Mouse (Mus musculus) heart, embryonic 12.5 days (tissue): ENCODE measurements at regions not wholly inside any gene's neighbourhood (a gene's known extent, or its start where the extent isn't known, plus 50 kb on each side); places are given as distances from the start of the nearest gene placed in this dataset.

Source experiments
- ATAC-seq: fragments of 200-750 bp; cut with Nextera tagmentation; 2 replicates; pipeline ENCODE4 v1.8.0; 2017; ENCODE audit warnings: moderate TSS enrichment, moderate library complexity; ENCODE audit not compliant: insufficient number of reproducible peaks, low FRiP score
- H3K27ac ChIP-seq: fragments of 300-500 bp; sonication (generic); 2 replicates; pipeline ENCODE4 v1.5.1; 2016; ENCODE audit warnings: mild to moderate bottlenecking, moderate library complexity; ENCODE audit not compliant: poor library complexity, severe bottlenecking
- H3K27me3 ChIP-seq: fragments of 300-500 bp; sonication (generic); replicated peaks from 2 replicates; pipeline ENCODE4 v1.6.1; 2016; ENCODE audit warnings: mild to moderate bottlenecking, moderate library complexity
- H3K36me3 ChIP-seq: fragments of 300-500 bp; sonication (generic); 2 replicates; pipeline ENCODE4 v1.6.1; 2016; ENCODE audit warnings: mild to moderate bottlenecking, moderate library complexity
- H3K4me1 ChIP-seq: fragments of 300-500 bp; sonication (generic); replicated peaks from 2 replicates; pipeline ENCODE4 v1.6.1; 2016; ENCODE audit warnings: mild to moderate bottlenecking
- H3K4me2 ChIP-seq: fragments of 300-500 bp; sonication (generic); 2 replicates; pipeline ENCODE4 v1.6.1; 2016; ENCODE audit warnings: mild to moderate bottlenecking, moderate library complexity
- H3K4me3 ChIP-seq: fragments of 300-500 bp; sonication (generic); 2 replicates; pipeline ENCODE4 v1.5.1; 2016; ENCODE audit warnings: mild to moderate bottlenecking
- H3K9ac ChIP-seq: fragments of 300-500 bp; sonication (generic); 2 replicates; pipeline ENCODE4 v1.6.1; 2016; ENCODE audit warnings: mild to moderate bottlenecking, moderate library complexity
- H3K9me3 ChIP-seq: fragments of 300-500 bp; sonication (generic); replicated peaks from 2 replicates; pipeline ENCODE4 v1.6.1; 2016; ENCODE audit warnings: mild to moderate bottlenecking, moderate library complexity
- WGBS: fragments of 180-500 bp; shearing (Covaris S2); methylation state at CpG from one replicate; pipeline ENCODE4 v1.1.7; 2016; 5-methylcytosine and 5-hydroxymethylcytosine counted together

DNA sequence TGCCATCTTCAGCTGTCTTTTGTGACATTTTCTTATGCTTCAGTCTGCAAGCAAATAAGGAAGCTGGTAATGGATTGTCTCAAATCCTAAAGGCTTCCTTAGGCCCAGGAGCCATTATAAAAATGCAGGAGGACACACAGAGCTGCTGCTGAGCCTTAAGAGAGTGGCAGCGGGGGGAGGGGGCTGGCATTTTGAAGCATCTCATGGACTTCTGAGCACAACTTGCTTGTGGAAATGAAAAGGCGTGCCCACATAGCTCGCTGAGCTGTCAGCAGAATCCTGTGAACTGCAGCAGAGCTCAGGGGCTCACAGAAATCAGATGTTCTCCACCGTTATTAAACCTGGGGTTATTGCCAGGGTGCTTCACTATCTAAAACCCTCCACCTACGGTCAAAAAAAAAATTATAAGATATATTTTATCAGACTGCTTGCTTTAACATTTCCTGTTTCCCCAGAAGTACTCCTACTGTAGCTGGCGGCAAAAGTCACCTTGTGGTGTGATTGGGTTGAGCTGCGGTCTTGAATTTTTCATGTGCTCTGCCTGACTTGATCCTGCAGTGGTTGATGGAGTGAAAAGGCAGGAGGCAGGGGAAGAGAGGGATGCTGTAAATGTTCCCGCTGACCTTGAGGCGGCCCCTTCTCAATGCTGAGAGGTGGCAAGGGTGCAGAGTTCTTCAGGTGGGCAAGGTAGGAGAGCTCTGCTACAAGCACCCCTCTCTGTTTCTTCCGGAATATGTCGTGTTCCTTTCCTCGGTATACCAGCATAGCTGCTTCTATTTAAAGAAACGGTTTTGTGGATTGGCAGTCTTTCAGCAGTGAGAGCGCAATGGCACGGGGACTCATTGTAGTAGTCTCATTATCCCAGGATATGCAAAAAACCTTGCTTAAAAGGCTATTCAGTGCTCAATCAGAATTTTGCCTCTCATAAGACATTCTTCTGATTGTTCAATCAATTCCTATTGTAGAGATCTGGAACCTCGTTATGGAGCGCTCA lies 71.4 kb upstream of the Krr1 start:
- Histone ChIP-seq H3K4me3 (peak overlapping the region; percentile 17; the same call in 1 of the 2 replicates), H3K27me3 (no peaks in the 10 kb centered on the region), H3K9ac (no peak overlapping the region), H3K9me3 (no peaks in the 10 kb centered on the region), H3K4me2 (peak overlapping the region; percentile 55), H3K4me1 (peaks cover 16% of the 10 kb centered on the region), H3K27ac (peak overlapping the region; percentile 13; the same call in 1 of the 2 replicates), H3K36me3 (no peaks in the 10 kb centered on the region)
- ATAC-seq = no peak
- WGBS = 42% methylated on average over 17 of the region's 17 CpGs

DNA sequence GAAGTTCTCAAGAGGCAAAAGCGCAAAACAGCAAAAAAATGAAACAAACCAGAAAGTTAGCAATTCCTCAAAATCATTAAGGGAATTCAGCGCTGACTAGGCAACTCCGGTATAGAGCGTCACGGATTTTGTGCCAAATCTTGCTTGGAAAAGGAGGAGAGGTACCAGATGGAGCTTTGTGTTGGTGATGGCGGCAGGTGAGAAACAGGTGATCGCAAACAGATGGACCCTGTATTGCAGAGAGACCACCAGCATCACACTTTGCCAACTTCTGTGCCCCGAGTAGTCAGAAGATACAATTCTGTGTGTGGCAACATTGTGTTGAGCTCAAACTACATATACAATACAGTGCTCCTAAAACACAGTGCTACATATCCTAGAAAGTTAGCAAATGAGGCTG lies 68.5 kb upstream of the Krr1 start:
- no peaks in the 10 kb centered on the region for H3K36me3 ChIP-seq
- WGBS = 90% methylated on average over 8 of the region's 8 CpGs
- H3K27ac ChIP-seq = no peak overlapping the region
- H3K27me3 ChIP-seq = no peaks in the 10 kb centered on the region
- no peaks in the 10 kb centered on the region for H3K9me3 ChIP-seq
- H3K9ac ChIP-seq = no peak overlapping the region
- peaks cover 16% of the 10 kb centered on the region for H3K4me1 ChIP-seq
- H3K4me3 ChIP-seq = no peak overlapping the region
- no peak for ATAC-seq
- H3K4me2 ChIP-seq = no peak overlapping the region

DNA sequence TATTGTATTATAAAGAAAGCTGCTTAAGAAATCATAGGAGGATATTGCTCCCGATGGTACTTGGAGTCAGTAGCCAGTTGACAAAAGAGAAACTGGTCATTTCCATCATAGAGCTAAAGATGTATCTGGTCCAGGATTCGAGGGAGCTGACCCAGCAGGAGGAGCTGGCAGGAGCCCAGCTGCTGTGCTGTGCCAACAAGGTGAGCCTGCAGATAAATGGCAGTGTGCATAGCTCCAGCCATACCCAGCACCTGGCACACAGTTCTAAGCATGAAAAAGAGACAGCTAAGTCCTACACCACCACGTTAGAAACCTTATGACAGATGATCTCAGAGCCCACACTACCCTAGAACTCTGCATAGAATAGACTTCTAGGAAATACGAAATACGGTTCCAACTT lies 64.6 kb upstream of the Krr1 start:
- H3K4me3 ChIP-seq = no peak overlapping the region
- WGBS = 68% methylated on average over 5 of the region's 5 CpGs
- no peak overlapping the region for H3K27ac ChIP-seq
- no peak overlapping the region for H3K4me2 ChIP-seq
- 0 out of 2 replicates have a peak, but pooled peaks cover 4% of the 10 kb centered on the region for H3K9me3 ChIP-seq
- ATAC-seq = no peak
- H3K9ac ChIP-seq = no peak overlapping the region
- H3K27me3 ChIP-seq = no peaks in the 10 kb centered on the region
- H3K36me3 ChIP-seq = no peaks in the 10 kb centered on the region
- no peaks in the 10 kb centered on the region for H3K4me1 ChIP-seq

DNA sequence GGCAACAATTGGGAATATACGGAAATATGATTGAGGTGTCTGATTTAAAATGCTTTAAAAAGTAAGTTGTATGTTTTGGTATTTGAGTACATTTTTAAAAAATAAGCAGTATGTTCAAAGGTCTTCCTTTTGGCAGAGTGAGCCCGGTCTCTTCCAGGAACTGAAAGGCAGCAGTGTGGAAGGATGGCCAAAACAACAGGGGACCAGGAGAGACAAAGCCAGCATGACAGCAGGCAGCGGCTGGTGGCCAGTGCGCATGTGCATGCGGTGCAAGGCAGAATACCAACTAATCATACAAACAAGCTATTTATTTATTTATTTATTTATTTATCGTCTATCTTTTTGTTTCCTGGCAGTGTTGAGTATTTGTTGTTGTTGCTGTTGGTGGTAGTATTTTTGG lies 59.9 kb upstream of the Krr1 start:
- 88% methylated on average over 6 of the region's 6 CpGs for WGBS

DNA sequence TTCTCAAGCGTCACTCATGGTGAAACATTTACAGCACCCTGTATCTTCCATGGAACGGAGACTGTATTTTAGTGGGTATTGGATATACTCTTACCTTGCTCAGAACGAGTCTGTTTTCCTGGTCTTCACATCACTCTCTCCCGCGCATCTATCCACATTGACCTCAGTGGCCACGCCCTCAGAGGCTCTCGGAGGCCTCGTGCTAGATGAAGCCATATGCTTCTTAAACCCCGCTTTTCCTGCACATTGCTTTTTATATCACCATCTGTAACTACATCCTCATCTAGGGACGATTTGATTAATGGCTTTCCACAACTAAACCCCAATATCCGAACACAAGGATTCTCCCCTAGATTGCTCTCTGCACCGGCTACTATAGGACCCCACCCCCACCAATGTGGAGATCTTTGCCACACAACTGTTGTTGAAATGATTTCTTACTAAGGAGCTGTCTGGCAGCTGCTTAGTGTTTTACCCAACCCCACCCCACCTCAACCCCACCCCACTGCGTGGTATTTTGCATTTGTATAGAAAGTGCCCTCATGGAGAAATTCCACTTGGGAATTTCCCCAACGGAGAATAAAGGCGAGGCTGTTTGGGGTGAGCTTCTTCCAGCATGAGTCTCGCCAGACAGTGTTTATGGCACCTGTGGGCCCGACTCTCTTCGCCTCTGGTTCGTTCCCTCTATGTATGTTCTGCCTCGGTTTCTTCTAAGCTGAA lies 59.2 kb upstream of the Krr1 start:
- Histone ChIP-seq H3K9ac (no peak overlapping the region), H3K4me1 (no peaks in the 10 kb centered on the region), H3K4me3 (no peak overlapping the region), H3K9me3 (0 out of 2 replicates have a peak, but pooled peaks cover 4% of the 10 kb centered on the region), H3K36me3 (no peaks in the 10 kb centered on the region), H3K4me2 (no peak overlapping the region), H3K27me3 (no peaks in the 10 kb centered on the region), H3K27ac (no peak overlapping the region)
- WGBS = 82% methylated on average over 20 of the region's 20 CpGs
- ATAC-seq = no peak

More for the DNA sequence above, 59.9 kb upstream of the Krr1 start:
- H3K27me3 ChIP-seq = no peaks in the 10 kb centered on the region
- no peak overlapping the region for H3K27ac ChIP-seq
- H3K4me1 ChIP-seq = no peaks in the 10 kb centered on the region
- H3K4me2 ChIP-seq = no peak overlapping the region
- 0 out of 2 replicates have a peak, but pooled peaks cover 4% of the 10 kb centered on the region for H3K9me3 ChIP-seq
- no peaks in the 10 kb centered on the region for H3K36me3 ChIP-seq
- no peak overlapping the region for H3K9ac ChIP-seq
- no peak overlapping the region for H3K4me3 ChIP-seq
- no peak for ATAC-seq

DNA sequence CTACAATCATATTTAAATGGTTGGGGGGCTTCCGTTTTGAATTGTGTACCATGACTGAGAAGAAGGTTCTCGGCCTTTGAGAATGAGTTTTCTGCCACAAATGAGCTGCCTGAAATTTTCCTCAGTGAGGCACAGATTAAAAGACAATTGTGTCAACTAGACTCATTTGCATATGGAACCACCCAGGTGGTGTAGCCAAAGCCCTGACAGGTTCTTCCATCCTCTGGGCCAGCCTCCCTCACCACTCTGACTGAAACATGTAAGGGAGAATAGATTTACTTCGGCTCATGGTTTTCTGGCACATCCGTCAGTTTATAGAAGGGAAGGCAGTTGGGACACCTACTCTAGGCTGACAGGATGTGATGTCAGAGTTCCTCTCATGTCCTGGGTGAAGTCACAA lies 58.2 kb upstream of the Krr1 start:
- H3K27ac ChIP-seq = no peak overlapping the region
- no peak for ATAC-seq
- H3K4me3 ChIP-seq = no peak overlapping the region
- no peaks in the 10 kb centered on the region for H3K27me3 ChIP-seq
- no peak overlapping the region for H3K4me2 ChIP-seq
- no peaks in the 10 kb centered on the region for H3K36me3 ChIP-seq
- 80% methylated on average over 4 of the region's 4 CpGs for WGBS
- H3K9ac ChIP-seq = no peak overlapping the region
- H3K4me1 ChIP-seq = 0 out of 2 replicates have a peak, but pooled peaks cover under 1% of the 10 kb centered on the region
- H3K9me3 ChIP-seq = 0 out of 2 replicates have a peak, but pooled peaks cover 4% of the 10 kb centered on the region

DNA sequence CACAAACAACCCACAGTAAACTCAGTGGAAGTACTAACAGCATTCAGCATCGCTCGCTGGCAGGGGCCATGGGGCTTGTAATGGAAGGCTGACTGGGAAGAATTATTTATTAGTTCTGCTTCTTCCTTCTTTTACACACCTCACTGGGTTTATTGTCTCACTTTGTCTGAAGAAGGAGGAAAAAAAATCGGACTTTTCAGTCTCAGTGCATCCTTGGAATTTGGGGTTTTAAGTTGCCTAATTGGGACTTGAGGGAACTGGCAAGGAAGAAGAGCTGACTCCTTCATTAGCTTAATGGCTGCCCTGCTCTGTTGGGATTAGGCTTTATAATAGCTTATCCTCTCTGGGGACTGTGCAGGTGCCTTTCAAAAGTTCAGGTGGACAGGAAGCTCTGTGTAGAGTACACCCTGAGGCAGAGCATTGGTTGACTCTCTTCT lies 54.4 kb upstream of the Krr1 start:
- 0 out of 2 replicates have a peak, but pooled peaks cover 14% of the 10 kb centered on the region for H3K4me1 ChIP-seq
- no peak overlapping the region for H3K27ac ChIP-seq
- no peaks in the 10 kb centered on the region for H3K9me3 ChIP-seq
- H3K4me2 ChIP-seq = no peak overlapping the region
- no peaks in the 10 kb centered on the region for H3K36me3 ChIP-seq
- H3K9ac ChIP-seq = no peak overlapping the region
- H3K27me3 ChIP-seq = no peaks in the 10 kb centered on the region
- WGBS = 84% methylated on average over 3 of the region's 3 CpGs
- no peak overlapping the region for H3K4me3 ChIP-seq
- no peak for ATAC-seq

DNA sequence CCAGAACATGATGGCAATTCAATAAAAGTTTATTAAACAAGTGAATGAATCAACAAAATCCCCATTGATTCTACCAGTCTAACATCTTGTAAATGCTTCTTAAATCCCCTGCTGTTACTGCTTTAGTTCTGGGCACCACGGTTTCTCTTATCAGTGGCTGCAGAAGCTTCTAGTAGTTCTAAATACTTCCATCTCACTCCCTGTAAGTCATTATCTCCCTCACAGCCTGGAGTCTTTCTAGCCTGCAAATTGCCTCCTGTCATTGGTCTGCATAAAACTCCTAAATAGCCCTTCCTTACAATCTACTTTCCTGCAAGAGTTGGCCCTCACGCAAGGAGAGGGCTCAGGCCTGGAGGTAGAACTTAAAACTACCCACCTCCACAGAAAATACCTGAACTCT lies 53.0 kb upstream of the Krr1 start:
- no peak overlapping the region for H3K27ac ChIP-seq
- H3K4me3 ChIP-seq = no peak overlapping the region
- H3K9me3 ChIP-seq = no peaks in the 10 kb centered on the region
- H3K4me1 ChIP-seq = peaks cover 15% of the 10 kb centered on the region; the same call in 1 of the 2 replicates
- no peaks in the 10 kb centered on the region for H3K36me3 ChIP-seq
- H3K27me3 ChIP-seq = no peaks in the 10 kb centered on the region
- 28% methylated on average over 2 of the region's 2 CpGs for WGBS
- H3K9ac ChIP-seq = no peak overlapping the region
- no peak overlapping the region for H3K4me2 ChIP-seq
- no peak for ATAC-seq

DNA sequence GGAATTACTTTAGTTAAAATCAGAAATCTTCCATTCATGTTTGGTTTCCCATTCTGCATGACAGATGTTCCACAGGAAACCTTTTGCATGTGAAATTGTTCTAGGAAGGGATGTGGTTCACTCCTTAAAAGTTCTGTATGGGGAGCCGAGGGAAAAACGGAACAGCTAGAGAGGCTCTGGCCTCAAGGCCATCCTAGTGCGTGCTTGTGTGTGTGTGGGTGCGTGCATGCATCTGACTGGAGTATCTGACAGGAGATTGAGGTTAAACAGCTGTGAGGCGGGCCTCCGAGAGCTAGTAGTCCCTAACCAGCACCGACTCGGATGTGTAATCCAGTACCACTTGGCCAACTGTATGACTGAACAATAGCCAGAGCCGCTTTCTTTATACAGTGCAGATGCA lies 51.0 kb upstream of the Krr1 start:
- H3K4me2 ChIP-seq = no peak overlapping the region
- no peaks in the 10 kb centered on the region for H3K9me3 ChIP-seq
- peaks cover 15% of the 10 kb centered on the region; the same call in 1 of the 2 replicates for H3K4me1 ChIP-seq
- H3K27me3 ChIP-seq = no peaks in the 10 kb centered on the region
- no peak overlapping the region for H3K27ac ChIP-seq
- ATAC-seq = no peak
- no peak overlapping the region for H3K4me3 ChIP-seq
- no peak overlapping the region for H3K9ac ChIP-seq
- no peaks in the 10 kb centered on the region for H3K36me3 ChIP-seq
- WGBS = 71% methylated on average over 9 of the region's 9 CpGs
